Mouse (Mus musculus): ENCODE results near the gene Hnrnpab. TPM values are rescaled to one million over a fixed set of nuclear protein-coding genes. Genes with fewer than 3 reads are reported as not detected.
"Not testable (repeated sequence)": the region's sequence is repeated elsewhere in the genome, so short reads cannot be mapped to it uniquely, and the experiment has no call there.

The Hnrnpab gene
- polyA plus RNA-seq, 1 experiment: 597 TPM

DNA sequence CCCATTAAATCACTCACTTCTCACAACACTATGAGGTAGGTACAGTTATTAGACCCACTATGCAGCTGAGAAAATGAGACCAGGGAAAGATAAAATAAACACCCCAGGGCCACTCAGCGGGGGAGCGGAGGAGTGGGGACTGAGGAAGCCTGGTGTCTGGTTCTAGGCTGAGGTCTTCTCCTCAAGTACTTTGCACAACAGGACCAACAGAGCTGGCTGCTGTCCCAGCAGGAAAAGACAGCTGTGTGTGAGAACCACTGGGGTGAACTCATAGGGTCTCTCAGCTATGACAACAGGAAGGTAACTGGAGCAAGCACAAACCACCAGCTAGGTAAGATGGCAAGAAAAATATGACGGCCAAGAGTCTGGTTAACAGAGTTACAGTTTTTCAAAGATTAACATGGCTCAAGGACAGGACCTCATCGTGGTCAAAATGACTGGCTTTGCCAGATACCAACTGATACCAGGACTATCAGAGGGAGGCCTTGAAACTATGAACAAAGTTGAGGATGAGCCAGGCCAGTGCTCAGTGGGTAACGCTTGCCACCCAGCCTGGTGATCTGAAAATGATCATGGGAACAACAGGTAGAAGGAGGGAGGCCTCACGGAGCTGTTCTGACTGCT, 25.6 kb upstream of the Hnrnpab start:
- DNase-seq (ENCODE audit: low read depth): no peak

DNA sequence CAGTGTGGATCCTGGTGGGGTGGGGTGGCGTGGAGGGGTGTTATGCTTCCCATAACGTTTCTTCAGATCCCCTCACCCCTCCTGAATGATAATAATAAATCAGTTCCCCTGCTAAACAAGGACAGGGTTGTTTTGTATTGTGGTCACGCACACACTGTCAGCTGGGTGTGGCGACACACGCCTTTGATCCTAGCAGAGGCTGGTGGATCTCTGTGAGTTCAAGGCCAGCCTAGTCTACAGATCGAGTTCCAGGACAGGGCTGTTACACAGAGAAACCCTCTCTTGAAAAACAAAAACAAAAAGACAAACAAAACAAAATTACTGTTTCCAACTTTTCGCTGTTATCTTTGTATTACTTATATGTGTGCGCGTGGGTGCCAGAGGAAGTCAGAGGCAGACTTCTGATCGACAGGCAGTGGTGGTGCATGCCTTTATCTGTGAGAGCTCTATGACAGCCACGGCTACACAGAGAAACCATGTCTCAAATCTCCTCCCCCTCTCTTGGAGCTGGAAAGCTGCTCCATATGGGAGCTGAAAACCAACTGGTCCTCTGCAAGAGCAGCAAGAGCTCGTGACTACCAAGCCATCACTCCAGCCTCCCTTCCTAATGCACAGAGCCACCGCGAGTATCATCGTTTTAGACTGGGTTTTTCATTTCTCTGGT, 23.1 kb upstream of the Hnrnpab start:
- TF ChIP-seq CTCF (IDR thresholded peaks at IDR 0.05; ENCODE audit: borderline replicate concordance, extremely low read depth, insufficient read depth, insufficient read length): no peak
- TF ChIP-seq POLR2A (IDR thresholded peaks at IDR 0.05; ENCODE audit: borderline replicate concordance, extremely low read depth, insufficient read depth, insufficient read length, poor library complexity, severe bottlenecking): no peak
- DNase-seq (ENCODE audit: low read depth): no peak

More for the DNA sequence above, 25.6 kb upstream of the Hnrnpab start:
- TF ChIP-seq POLR2A (IDR thresholded peaks at IDR 0.05; ENCODE audit: borderline replicate concordance, extremely low read depth, insufficient read depth, insufficient read length, poor library complexity, severe bottlenecking) (no peak), CTCF (IDR thresholded peaks at IDR 0.05; ENCODE audit: borderline replicate concordance, extremely low read depth, insufficient read depth, insufficient read length) (no peak)

DNA sequence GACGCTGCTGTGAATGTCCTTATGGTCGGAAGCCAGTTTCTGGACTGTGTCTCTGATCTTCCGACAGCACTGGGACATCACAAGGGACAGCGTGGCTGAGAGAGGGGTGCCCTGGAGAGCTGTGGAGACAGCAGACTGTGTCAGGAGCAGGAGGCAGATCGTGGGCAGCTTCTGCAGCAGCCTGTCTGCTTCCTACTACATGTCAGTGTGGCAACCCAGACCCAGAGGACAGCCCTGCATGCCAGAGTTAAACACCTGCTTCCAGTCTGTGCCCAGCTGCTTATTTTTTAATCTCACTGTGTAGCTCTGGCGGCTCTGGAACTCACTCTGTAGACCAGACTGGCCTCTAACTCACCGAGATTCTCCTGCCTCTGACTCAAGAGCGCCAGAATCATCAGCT, 21.3 kb upstream of the Hnrnpab start:
- DNase-seq (ENCODE audit: low read depth): no peak
- TF ChIP-seq CTCF (IDR thresholded peaks at IDR 0.05; ENCODE audit: borderline replicate concordance, extremely low read depth, insufficient read depth, insufficient read length): no peak
- no peak for TF ChIP-seq POLR2A (IDR thresholded peaks at IDR 0.05; ENCODE audit: borderline replicate concordance, extremely low read depth, insufficient read depth, insufficient read length, poor library complexity, severe bottlenecking)

DNA sequence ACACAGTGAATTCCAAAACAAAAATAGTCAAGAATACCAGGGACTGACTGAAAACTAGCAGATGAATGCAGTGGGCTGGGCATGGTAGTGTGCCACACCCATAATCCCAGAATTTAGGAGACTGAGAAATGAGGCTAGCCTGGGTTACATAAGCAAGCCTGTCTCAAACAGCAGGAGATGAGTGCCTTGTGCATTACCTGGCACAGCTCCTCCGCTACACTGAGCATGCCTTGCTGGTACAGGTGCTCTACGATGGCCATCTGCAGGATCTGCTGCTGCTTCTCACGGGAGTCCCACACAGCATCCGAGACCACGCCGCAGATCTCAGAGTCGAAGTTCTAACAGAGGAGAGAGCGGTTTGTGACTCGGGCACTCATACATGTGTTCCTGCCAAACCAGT, 20.8 kb upstream of the Hnrnpab start:
- no peak for DNase-seq (ENCODE audit: low read depth)
- TF ChIP-seq POLR2A (IDR thresholded peaks at IDR 0.05; ENCODE audit: borderline replicate concordance, extremely low read depth, insufficient read depth, insufficient read length, poor library complexity, severe bottlenecking): no peak
- no peak for TF ChIP-seq CTCF (IDR thresholded peaks at IDR 0.05; ENCODE audit: borderline replicate concordance, extremely low read depth, insufficient read depth, insufficient read length)

DNA sequence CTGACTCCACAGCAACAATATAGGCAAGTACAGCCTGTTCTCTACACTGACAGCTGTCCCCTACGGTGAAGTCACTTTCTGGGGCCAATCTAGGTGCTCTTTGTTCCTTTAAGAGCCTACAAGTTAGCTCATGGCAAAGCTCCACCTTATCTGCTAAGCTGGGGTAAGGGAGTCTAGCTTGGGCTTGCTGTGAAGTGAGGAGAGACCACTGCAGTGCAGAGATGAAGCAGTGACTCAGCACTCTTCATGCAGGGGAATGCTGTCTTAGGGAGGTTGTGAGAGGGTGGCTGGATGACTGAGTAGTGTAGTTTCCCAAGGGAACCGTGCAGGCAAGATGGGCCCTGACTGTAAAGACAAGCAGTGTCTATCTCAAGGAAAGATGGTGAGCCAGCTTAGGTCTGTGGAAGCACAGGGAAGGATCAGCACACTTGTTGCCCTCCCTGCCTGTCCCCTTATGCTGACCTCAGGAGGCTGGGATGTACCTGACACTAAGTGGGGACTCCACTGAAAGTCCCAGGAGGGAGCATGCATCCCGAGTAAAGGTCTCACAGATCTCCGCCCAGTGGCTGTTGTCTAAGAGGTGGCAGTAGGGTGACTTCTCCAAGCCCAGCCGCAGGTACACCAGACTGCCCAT, 18.7 kb upstream of the Hnrnpab start:
- TF ChIP-seq CTCF (IDR thresholded peaks at IDR 0.05; ENCODE audit: borderline replicate concordance, extremely low read depth, insufficient read depth, insufficient read length): no peak
- TF ChIP-seq POLR2A (IDR thresholded peaks at IDR 0.05; ENCODE audit: borderline replicate concordance, extremely low read depth, insufficient read depth, insufficient read length, poor library complexity, severe bottlenecking): no peak
- no peak for DNase-seq (ENCODE audit: low read depth)

DNA sequence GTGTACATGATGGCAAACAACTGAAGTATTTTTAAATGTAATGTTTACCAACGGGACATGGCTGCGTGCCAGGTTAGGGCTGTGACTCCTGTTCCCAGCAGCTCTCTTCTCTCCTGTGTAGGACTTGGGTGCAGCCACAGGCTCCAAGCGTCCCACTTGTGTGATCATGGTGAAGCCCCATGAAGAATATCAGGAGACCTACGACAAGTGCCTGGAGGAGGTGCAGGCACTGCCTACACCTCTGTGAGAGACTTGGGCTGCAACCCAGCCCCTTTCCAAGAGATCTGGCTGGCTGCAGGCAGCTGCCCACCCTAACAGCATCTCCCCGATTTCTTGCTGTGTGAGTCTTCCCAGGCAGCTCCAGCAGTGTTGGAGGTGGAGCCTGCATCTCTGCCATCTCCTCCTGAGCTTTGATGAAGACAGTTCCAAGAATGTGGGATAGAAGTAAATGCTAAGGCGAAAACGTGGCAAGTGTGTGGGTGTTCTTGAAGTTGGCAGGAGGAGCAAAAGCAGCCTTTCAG, 16.4 kb upstream of the Hnrnpab start:
- no peak for DNase-seq (ENCODE audit: low read depth)
- no peak for TF ChIP-seq POLR2A (IDR thresholded peaks at IDR 0.05; ENCODE audit: borderline replicate concordance, extremely low read depth, insufficient read depth, insufficient read length, poor library complexity, severe bottlenecking)
- no peak for TF ChIP-seq CTCF (IDR thresholded peaks at IDR 0.05; ENCODE audit: borderline replicate concordance, extremely low read depth, insufficient read depth, insufficient read length)

DNA sequence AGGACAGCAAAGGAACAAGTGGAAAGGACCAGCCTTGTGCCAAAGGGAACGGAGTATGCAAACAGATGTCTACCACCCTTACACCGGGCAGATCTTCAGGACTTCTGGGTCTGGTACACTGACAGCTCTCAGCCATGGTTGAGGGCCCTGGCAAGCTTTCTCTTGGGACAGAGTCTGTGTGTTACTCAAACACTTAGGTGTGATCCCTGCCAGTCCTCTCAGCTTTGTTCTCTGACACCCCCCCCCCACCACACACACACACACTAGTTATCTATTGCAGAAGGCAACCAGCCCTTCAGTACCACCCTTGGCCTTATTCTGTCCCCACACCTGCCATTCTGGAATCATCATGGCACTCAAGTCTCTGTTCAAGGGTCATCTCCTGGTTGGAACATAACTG, 15.1 kb upstream of the Hnrnpab start:
- DNase-seq (ENCODE audit: low read depth): no peak
- TF ChIP-seq POLR2A (IDR thresholded peaks at IDR 0.05; ENCODE audit: borderline replicate concordance, extremely low read depth, insufficient read depth, insufficient read length, poor library complexity, severe bottlenecking) (no peak), CTCF (IDR thresholded peaks at IDR 0.05; ENCODE audit: borderline replicate concordance, extremely low read depth, insufficient read depth, insufficient read length) (no peak)

DNA sequence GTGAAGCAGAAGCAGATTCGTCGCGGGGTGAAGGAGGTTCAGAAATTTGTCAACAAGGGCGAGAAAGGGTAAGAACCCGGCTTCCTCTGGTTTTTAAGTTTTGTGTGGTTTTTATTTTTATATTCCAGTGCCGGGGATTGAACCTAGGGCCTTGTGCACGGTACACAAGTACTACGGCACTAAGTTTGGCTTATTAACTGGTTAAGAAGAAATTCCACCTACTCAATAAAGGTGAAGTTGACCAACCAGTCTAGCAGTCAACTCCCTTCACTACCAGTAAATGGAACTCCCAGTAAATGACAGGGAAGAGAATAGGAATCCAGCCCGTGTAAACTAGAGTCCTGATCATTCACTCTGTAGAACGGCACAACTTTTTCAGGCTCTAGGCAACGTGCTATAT, 13.4 kb upstream of the Hnrnpab start:
- DNase-seq (ENCODE audit: low read depth): no peak
- no peak for TF ChIP-seq CTCF (IDR thresholded peaks at IDR 0.05; ENCODE audit: borderline replicate concordance, extremely low read depth, insufficient read depth, insufficient read length)
- TF ChIP-seq POLR2A (IDR thresholded peaks at IDR 0.05; ENCODE audit: borderline replicate concordance, extremely low read depth, insufficient read depth, insufficient read length, poor library complexity, severe bottlenecking): no peak

DNA sequence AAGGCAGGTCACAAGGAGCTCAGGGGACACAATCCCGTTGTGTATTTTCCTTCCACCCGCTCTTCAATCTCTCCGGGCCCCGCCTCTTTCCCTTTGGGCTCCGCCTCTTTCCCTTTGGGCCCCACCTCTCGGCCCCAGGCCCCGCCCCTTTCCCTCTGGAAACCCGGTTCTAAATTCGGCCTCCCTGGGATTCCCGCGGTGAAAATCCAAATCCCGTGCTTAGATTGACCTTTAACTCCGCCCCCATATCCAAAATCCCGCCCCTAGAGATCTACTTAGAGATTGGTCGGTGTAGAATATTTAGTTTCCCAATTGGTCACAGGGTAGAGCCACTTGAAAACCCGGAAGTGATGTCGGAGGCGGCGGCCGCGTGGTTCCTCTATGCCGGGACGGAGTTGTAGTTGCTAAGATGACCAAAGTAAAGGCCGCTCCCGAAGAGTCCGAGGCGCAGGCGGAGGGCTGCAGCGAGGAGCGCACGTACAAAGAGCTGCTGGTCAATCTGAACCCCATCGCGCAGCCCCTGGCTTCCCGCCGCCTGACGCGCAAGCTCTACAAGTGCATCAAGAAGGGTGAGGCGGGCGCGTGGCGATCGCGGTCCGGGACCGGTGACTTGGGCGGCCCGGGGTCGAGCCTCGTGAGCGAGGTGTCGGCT, 12.9 kb upstream of the Hnrnpab start, which contains the start of gene Nhp2:
TSS of gene Nhp2 (plus strand) at position 327 of the 652 bp plus-strand sequence.
- peak; percentile 27; the same call in 1 of the 2 replicates for TF ChIP-seq POLR2A (IDR thresholded peaks at IDR 0.05; ENCODE audit: borderline replicate concordance, extremely low read depth, insufficient read depth, insufficient read length, poor library complexity, severe bottlenecking)
- TF ChIP-seq CTCF (IDR thresholded peaks at IDR 0.05; ENCODE audit: borderline replicate concordance, extremely low read depth, insufficient read depth, insufficient read length): no peak
- peak; percentile 99 for DNase-seq (ENCODE audit: low read depth)

DNA sequence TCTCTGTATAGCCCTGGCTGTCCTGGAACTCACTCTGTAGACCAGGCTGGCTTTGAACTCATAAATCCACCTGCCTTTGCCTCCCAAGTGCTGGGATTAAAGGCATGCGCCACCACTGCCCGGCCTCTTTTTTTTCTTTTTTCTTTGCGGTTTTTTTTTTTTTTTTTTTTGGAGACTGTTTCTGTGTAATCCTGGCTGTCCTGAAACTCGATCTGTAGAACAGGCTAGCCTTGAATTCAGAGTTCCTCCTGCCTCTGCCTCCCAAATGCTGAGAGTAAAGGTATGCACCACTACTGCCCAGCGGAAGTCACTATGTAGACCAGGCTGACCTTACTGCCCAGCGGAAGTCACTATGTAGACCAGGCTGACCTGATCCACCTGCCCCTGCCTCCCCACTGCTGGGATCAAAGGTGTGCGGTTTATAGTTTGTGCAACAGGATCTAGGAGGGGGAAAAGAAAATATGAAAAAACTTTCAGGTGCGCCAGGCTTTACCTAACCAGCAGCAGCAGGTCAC, 12.3 kb upstream of the Hnrnpab start:
- no peak for DNase-seq (ENCODE audit: low read depth)
- TF ChIP-seq POLR2A (IDR thresholded peaks at IDR 0.05; ENCODE audit: borderline replicate concordance, extremely low read depth, insufficient read depth, insufficient read length, poor library complexity, severe bottlenecking): no peak
- TF ChIP-seq CTCF (IDR thresholded peaks at IDR 0.05; ENCODE audit: borderline replicate concordance, extremely low read depth, insufficient read depth, insufficient read length): no peak

DNA sequence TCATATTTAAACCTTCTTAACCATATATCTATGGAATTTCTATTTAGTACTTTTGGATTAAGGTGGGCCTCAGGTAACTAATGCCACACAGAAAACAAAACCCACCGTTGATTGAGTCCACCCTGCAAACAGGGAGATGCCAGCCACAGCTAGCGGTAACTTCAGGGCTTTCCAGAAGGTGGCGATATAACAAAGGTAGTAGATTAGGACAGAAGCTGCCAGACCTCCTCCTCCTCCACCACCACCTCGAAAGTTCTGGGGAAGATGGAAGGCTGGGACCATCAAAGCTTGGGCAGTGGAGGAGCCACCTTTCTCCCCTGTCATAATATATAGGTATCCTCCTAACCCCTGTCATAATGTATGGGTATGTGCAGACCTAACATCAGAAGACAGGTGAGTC, 11.0 kb upstream of the Hnrnpab start:
- peak; percentile 71 for DNase-seq (ENCODE audit: low read depth)
- TF ChIP-seq POLR2A (IDR thresholded peaks at IDR 0.05; ENCODE audit: borderline replicate concordance, extremely low read depth, insufficient read depth, insufficient read length, poor library complexity, severe bottlenecking): no peak
- peak; percentile 77 for TF ChIP-seq CTCF (IDR thresholded peaks at IDR 0.05; ENCODE audit: borderline replicate concordance, extremely low read depth, insufficient read depth, insufficient read length)

DNA sequence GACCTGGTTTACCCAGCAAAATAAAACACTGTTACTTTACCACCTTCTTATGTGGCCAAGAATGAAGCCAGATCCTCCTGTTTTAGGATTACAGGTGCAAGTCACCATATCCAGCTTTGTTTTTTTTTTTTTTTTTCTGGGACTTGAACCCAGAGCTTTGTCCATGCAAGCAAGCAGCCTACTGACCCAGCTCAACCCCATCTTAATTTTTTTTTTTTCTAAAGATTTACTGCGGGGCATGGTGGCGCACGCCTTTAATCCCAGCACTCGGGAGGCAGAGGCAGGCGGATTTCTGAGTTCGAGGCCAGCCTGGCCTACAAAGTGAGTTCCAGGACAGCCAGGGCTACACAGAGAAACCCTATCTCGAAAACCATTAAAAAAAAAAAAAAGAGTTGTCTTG, 9.5 kb upstream of the Hnrnpab start:
- not testable (repeated sequence) for DNase-seq (ENCODE audit: low read depth)
